Comparison of ENCODE assay signal across 30 mouse cellular contexts in the genomic region with DNA sequence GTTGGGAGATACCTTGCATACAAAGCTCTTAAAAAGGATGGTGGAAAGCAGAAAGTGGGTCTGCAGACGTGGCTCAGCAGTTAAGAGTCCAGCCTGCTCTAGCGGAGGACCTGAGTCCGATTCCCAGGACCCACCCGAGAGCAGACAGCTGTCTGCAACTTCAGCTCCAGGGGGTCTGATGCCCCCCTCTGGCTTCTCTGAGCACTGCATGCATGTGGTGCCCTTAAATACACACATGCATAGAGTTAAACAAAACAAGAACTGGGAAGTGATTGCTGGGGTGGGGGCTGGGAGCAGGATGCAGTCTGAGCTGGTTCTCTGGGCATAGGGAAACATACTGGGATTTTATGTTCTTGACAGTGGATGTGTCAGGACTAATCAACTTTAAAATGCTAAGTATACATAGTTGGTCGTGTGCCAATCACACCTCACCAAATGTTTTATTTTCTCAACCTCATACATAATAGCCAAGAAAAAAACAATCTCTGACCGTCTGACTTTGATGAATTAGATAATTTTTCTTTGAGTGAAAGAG. TPM values are rescaled to one million over a fixed set of nuclear protein-coding genes. Genes with fewer than 3 reads are reported as not detected.
DNase-seq lines count a peak whose midpoint lies in the region; ATAC-seq and TF ChIP-seq lines count a peak whose summit lies in the region.
"Had no signal": no experiment of that assay in that cellular context is flagged by ENCODE, and none has a peak within 500 bp of the region (broad histone marks: within the 10 kb centered on the region; RNA-seq: fewer than 3 reads in every experiment).

No protein-coding gene starts in this region.

- no peaks in the 10 kb centered on the region for H3K4me1 ChIP-seq in forebrain, postnatal 0 days (ENCODE audit: insufficient read depth)
- no peaks in the 10 kb centered on the region for H3K4me1 ChIP-seq in forebrain, embryonic 11.5 days (replicated peaks; ENCODE audit: control insufficient read depth, insufficient read depth, low read length)
- peaks cover 18% of the 10 kb centered on the region for H3K4me1 ChIP-seq in E14TG2a.4 (replicated peaks; ENCODE audit: low read depth, low read length)
- peaks cover 7% of the 10 kb centered on the region for H3K4me1 ChIP-seq in hindbrain, embryonic 10.5 days (replicated peaks)
- H3K4me1 ChIP-seq: stomach, embryonic 15.5 days had no signal

- H3K4me2 ChIP-seq in forebrain, postnatal 0 days (ENCODE audit: low read depth): no peak overlapping the region
- H3K4me2 ChIP-seq in forebrain, embryonic 11.5 days (ENCODE audit: low read depth, low read length, severe bottlenecking): no peak overlapping the region
- H3K4me2 ChIP-seq: embryonic facial prominence, embryonic 15.5 days; heart, embryonic 11.5 days; hindbrain, embryonic 13.5 days; midbrain, embryonic 13.5 days; stomach, embryonic 15.5 days had no signal

- 0 out of 2 replicates have a peak, but pooled peaks cover under 1% of the 10 kb centered on the region for H3K27me3 ChIP-seq in forebrain, postnatal 0 days (ENCODE audit: insufficient read depth, low read length)
- H3K27me3 ChIP-seq in forebrain, embryonic 11.5 days (ENCODE audit: control insufficient read depth, insufficient read depth, low read length): peaks cover 18% of the 10 kb centered on the region
- H3K27me3 ChIP-seq in E14TG2a.4 (ENCODE audit: insufficient read depth, low read length): peaks cover 40% of the 10 kb centered on the region
- peaks cover 28% of the 10 kb centered on the region for H3K27me3 ChIP-seq in hindbrain, embryonic 10.5 days (ENCODE audit: insufficient read depth, poor library complexity, severe bottlenecking)

- no peak overlapping the region for H3K27ac ChIP-seq in forebrain, postnatal 0 days (ENCODE audit: low read depth, low read length)
- no peak overlapping the region for H3K27ac ChIP-seq in forebrain, embryonic 11.5 days (ENCODE audit: low read depth, low read length)
- no peak overlapping the region for H3K27ac ChIP-seq in hindbrain, embryonic 10.5 days
- H3K27ac ChIP-seq: embryonic facial prominence, embryonic 10.5 days; embryonic facial prominence, embryonic 15.5 days; hindbrain, embryonic 13.5 days; kidney, postnatal 0 days; midbrain, embryonic 13.5 days; stomach, embryonic 15.5 days had no signal

- H3K9me3 ChIP-seq in forebrain, postnatal 0 days (ENCODE audit: low read length): no peaks in the 10 kb centered on the region
- H3K9me3 ChIP-seq in forebrain, embryonic 11.5 days (ENCODE audit: control insufficient read depth, low read length): no peaks in the 10 kb centered on the region
- no peaks in the 10 kb centered on the region for H3K9me3 ChIP-seq in E14TG2a.4 (ENCODE audit: low read length)
- 0 out of 2 replicates have a peak, but pooled peaks cover 4% of the 10 kb centered on the region for H3K9me3 ChIP-seq in hindbrain, embryonic 10.5 days
- H3K9me3 ChIP-seq: embryonic facial prominence, embryonic 10.5 days; embryonic facial prominence, embryonic 15.5 days; hindbrain, embryonic 13.5 days; stomach, embryonic 15.5 days had no signal

- ATAC-seq in forebrain, postnatal 0 days: peak; percentile 40; the same call in 1 of the 2 replicates
- ATAC-seq in forebrain, embryonic 11.5 days (replicated peaks; ENCODE audit: low FRiP score): no peak
- ATAC-seq: intestine, embryonic 16.5 days; lung, postnatal 0 days; midbrain, embryonic 13.5 days had no signal

- no peak overlapping the region for H3K4me3 ChIP-seq in forebrain, postnatal 0 days (ENCODE audit: low read depth, low read length)
- H3K4me3 ChIP-seq in forebrain, embryonic 11.5 days (ENCODE audit: low read depth, low read length): no peak overlapping the region
- H3K4me3 ChIP-seq in E14TG2a.4 (replicated peaks; ENCODE audit: low read length): no peak overlapping the region
- no peak overlapping the region for H3K4me3 ChIP-seq in hindbrain, embryonic 10.5 days
- H3K4me3 ChIP-seq: embryonic facial prominence, embryonic 10.5 days; embryonic facial prominence, embryonic 15.5 days; hindbrain, embryonic 13.5 days; megakaryocyte, embryonic 14.5 days; midbrain, embryonic 13.5 days; stomach, embryonic 15.5 days had no signal

- peak; percentile 24; the same call in 1 of the 2 replicates for TF ChIP-seq CTCF in forebrain, postnatal 0 days (IDR thresholded peaks at IDR 0.05; ENCODE audit: low read depth)
- peak; percentile 38; the same call in 1 of the 2 replicates for TF ChIP-seq CTCF in E14TG2a.4 (conservative IDR thresholded peaks at IDR 0.05; ENCODE audit: low read length)

- peaks cover 18% of the 10 kb centered on the region; the same call in 1 of the 2 replicates for H3K36me3 ChIP-seq in forebrain, postnatal 0 days (ENCODE audit: insufficient read depth)
- H3K36me3 ChIP-seq in forebrain, embryonic 11.5 days (ENCODE audit: control insufficient read depth, insufficient read depth, low read length): no peaks in the 10 kb centered on the region
- H3K36me3 ChIP-seq in E14TG2a.4 (ENCODE audit: insufficient read depth, low read length): no peaks in the 10 kb centered on the region
- H3K36me3 ChIP-seq in hindbrain, embryonic 10.5 days: peaks cover 50% of the 10 kb centered on the region
- H3K36me3 ChIP-seq: embryonic facial prominence, embryonic 10.5 days; embryonic facial prominence, embryonic 15.5 days; stomach, embryonic 15.5 days had no signal

- 74% methylated on average over 6 of the region's 6 CpGs for WGBS in forebrain, postnatal 0 days
- WGBS in forebrain, embryonic 11.5 days: 90% methylated on average over 6 of the region's 6 CpGs
- 88% methylated on average over 6 of the region's 6 CpGs for WGBS in hindbrain, embryonic 10.5 days

- no peak for DNase-seq in forebrain, postnatal 0 days
- no peak for DNase-seq in forebrain, embryonic 11.5 days (ENCODE audit: low spot score)
- peak; percentile 5 for DNase-seq in 416B (ENCODE audit: low read depth)
- peak; percentile 46 for DNase-seq in R1 (ENCODE audit: low read depth, low spot score)
- DNase-seq in urinary bladder, adult 2 months (ENCODE audit: low spot score): no peak
- DNase-seq in hindbrain, embryonic 10.5 days (ENCODE audit: low spot score): no peak
- DNase-seq: adrenal gland, postnatal 25 days; cerebellum, adult 18-20 months; cerebellum, postnatal 14 days; gastrocnemius, postnatal 25 days; heart, adult 18-20 months; heart, postnatal 36 days; kidney, adult 8-10 months; liver; lung, adult 18-20 months; lung, postnatal 4 days; retina, postnatal 1 day; right cerebral cortex, postnatal 25 days had no signal

- no peak overlapping the region for H3K9ac ChIP-seq in forebrain, postnatal 0 days
- no peak overlapping the region for H3K9ac ChIP-seq in forebrain, embryonic 11.5 days (ENCODE audit: low read length)
- H3K9ac ChIP-seq: embryonic facial prominence, embryonic 15.5 days; hindbrain, embryonic 13.5 days; midbrain, embryonic 13.5 days; stomach, embryonic 15.5 days had no signal

RNA-seq across cellular contexts. Expression of a gene that starts 20.7 kb away (rescaled TPM):
- 13.2 and 17.3 TPM in 2 replicates for total RNA-seq in forebrain, postnatal 0 days (2014; rRNA removed)
- 4.1 and 6.1 TPM in 2 replicates for polyA plus RNA-seq in forebrain, postnatal 0 days (2015; fragmentation: Nextera tagmentation; extraction: Ambion mirVana)
- polyA plus RNA-seq in forebrain, embryonic 11.5 days (2014; fragmentation: Nextera tagmentation; extraction: Ambion mirVana): 2.3 and 3.0 TPM in 2 replicates
- 0.01 and 0.06 TPM in 2 replicates for polyA plus RNA-seq in urinary bladder, adult 2 months (2012; rRNA removed)
- polyA plus RNA-seq in hindbrain, embryonic 10.5 days (2016; fragmentation: Nextera tagmentation; extraction: Ambion mirVana): 3.7 and 10.7 TPM in 2 replicates
- total RNA-seq: heart, adult 18-20 months; heart, postnatal 36 days; monocyte, adult 5-6 weeks had no signal
- polyA plus RNA-seq: heart, embryonic 11.5 days had no signal

Comparison
In these comparisons a context has a peak if more than half of its experiments do, and no peak if none do; other contexts are left out.
1. DNase-seq: peak in 416B (single experiment) and R1 (single experiment); none in forebrain, postnatal 0 days (single experiment), forebrain, embryonic 11.5 days (single experiment), urinary bladder, adult 2 months (single experiment) and hindbrain, embryonic 10.5 days (single experiment).